Mouse (Mus musculus): ENCODE measurements around the gene Tmsb15b2. TPM values are rescaled to one million over a fixed set of nuclear protein-coding genes. Genes with fewer than 3 reads are reported as not detected.
"Not testable (repeated sequence)": the region's sequence is repeated elsewhere in the genome, so short reads cannot be mapped to it uniquely, and the experiment has no call there.

The Tmsb15b2 gene
- polyA plus RNA-seq, 1 experiment from 2014 or later, result 76.7 TPM

- Histone ChIP-seq H3K4me1 (no peaks in the 10 kb centered on the region), H3K36me3 (no peaks in the 10 kb centered on the region), H3K4me2 (replicated peaks) (peak within 1 kb of the TSS; percentile 62), H3K9me3 (no peaks in the 10 kb centered on the region), H3K4me3 (peak within 1 kb of the TSS; percentile 49), H3K27me3 (no peaks in the 10 kb centered on the region), H3K9ac (peak within 1 kb of the TSS; percentile 56; the same call in 1 of the 2 replicates), H3K27ac (no peak within 1 kb of the TSS)
- 22% methylated on average over 15 of the region's 15 CpGs for WGBS
- ATAC-seq (ENCODE audit: low FRiP score, low read depth), result peak; percentile 100
Observed at GRCm38 (mm10) chrX:136976424-136977084, 1.3 kb upstream of the Tmsb15b2 start, which contains the start of the genes Tmsb15l and Tmsb15b1. Gene Tmsb15l, minus strand, starts transcription at chrX:136976869. Gene Tmsb15b1, minus strand, starts transcription at chrX:136976874.

GRCm38 (mm10) chrX:136959688-136960087 is 15.6 kb downstream of the Tmsb15b2 start:
- H3K4me3 ChIP-seq, result no peak overlapping the region
- H3K4me1 ChIP-seq, result no peaks in the 10 kb centered on the region
- 24% methylated on average over 2 of the region's 2 CpGs for WGBS
- H3K9me3 ChIP-seq, result no peaks in the 10 kb centered on the region
- ATAC-seq (ENCODE audit: low FRiP score, low read depth), result no peak
- no peak overlapping the region for H3K4me2 ChIP-seq (replicated peaks)
- H3K27ac ChIP-seq, result no peak overlapping the region
- no peaks in the 10 kb centered on the region for H3K36me3 ChIP-seq
- no peaks in the 10 kb centered on the region for H3K27me3 ChIP-seq
- no peak overlapping the region for H3K9ac ChIP-seq

DNA sequence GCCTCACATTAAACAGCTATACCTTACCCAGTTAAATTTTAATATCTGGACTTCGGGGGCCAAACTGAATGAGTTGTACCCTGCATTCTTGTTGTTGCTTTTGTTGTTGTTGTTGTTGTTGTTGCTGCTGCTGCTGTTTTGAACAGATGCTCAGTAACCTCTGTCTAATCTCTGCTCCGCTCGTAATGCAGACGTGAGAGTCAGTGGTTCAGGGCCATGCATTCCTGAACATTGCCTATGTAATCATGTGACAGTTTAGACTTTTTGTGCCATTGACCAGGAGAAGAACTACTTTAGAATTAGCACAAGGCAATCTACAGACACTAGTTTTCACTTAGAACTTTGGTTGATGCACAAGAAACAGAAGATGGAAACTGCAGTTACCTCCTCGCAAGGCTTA is 17.0 kb downstream of the Tmsb15b2 start:
- not testable (repeated sequence) for H3K4me1 ChIP-seq; H3K36me3 ChIP-seq; H3K27ac ChIP-seq; H3K9me3 ChIP-seq; H3K9ac ChIP-seq; ATAC-seq (ENCODE audit: low FRiP score, low read depth); H3K27me3 ChIP-seq
- 59% methylated on average over 5 of the region's 5 CpGs for WGBS
- H3K4me2 ChIP-seq (replicated peaks), result peak overlapping the region; percentile 54
- H3K4me3 ChIP-seq, result peak overlapping the region; percentile 42

- peak; percentile 98 for ATAC-seq (ENCODE audit: low FRiP score, low read depth)
- WGBS, result 23% methylated on average over 13 of the region's 13 CpGs
- H3K4me2 ChIP-seq (replicated peaks), result peak overlapping the region; percentile 54
Observed at GRCm38 (mm10) chrX:136957583-136958279, 17.6 kb downstream of the Tmsb15b2 start.

DNA sequence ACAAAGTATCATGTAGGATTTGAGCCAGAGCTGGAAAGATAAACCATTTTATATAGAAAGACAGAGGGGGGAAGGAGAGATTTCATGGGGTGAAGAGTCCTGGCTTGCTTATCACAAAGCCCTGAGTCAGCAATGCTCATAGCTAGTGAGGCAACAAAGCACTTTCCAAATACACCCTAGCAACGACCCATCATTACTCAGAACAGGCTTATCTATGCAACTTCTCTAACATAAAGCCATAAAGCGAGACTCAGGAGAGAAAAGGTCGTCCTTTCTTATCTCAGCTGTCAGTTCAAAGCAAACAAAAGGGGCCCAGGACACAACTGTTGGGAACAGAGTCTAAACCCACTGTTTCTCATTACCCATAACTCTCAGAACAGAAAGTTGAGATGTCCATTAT is 37.3 kb downstream of the Tmsb15b2 start:
- ATAC-seq (ENCODE audit: low FRiP score, low read depth), result no peak
- Histone ChIP-seq H3K27ac (no peak overlapping the region), H3K36me3 (no peaks in the 10 kb centered on the region), H3K4me2 (replicated peaks) (no peak overlapping the region), H3K9me3 (no peaks in the 10 kb centered on the region), H3K4me1 (no peaks in the 10 kb centered on the region), H3K9ac (no peak overlapping the region), H3K4me3 (no peak overlapping the region), H3K27me3 (no peaks in the 10 kb centered on the region)
- 24% methylated on average over 3 of the region's 3 CpGs for WGBS

More at GRCm38 (mm10) chrX:136957583-136958279, 17.6 kb downstream of the Tmsb15b2 start:
- not testable (repeated sequence) for H3K9me3 ChIP-seq, H3K36me3 ChIP-seq, H3K4me1 ChIP-seq, H3K27me3 ChIP-seq, H3K9ac ChIP-seq, H3K27ac ChIP-seq
- H3K4me3 ChIP-seq, result peak overlapping the region; percentile 42

- no peaks in the 10 kb centered on the region for H3K27me3 ChIP-seq
- H3K9ac ChIP-seq, result no peak within 1 kb of the TSS
- ATAC-seq (ENCODE audit: low FRiP score, low read depth), result no peak
- no peak within 1 kb of the TSS for H3K4me3 ChIP-seq
- WGBS, result 91% methylated on average over 14 of the region's 14 CpGs
- H3K36me3 ChIP-seq, result no peaks in the 10 kb centered on the region
- no peak within 1 kb of the TSS for H3K4me2 ChIP-seq (replicated peaks)
- H3K9me3 ChIP-seq, result no peaks in the 10 kb centered on the region
- no peak within 1 kb of the TSS for H3K27ac ChIP-seq
- H3K4me1 ChIP-seq, result no peaks in the 10 kb centered on the region
Observed at GRCm38 (mm10) chrX:136927031-136927430, 48.3 kb downstream of the Tmsb15b2 start, which contains the start of gene H2bfm. Gene H2bfm, plus strand, starts transcription at chrX:136927325.

- Histone ChIP-seq H3K9ac (no peak overlapping the region), H3K27ac (no peak overlapping the region), H3K27me3 (no peaks in the 10 kb centered on the region), H3K36me3 (no peaks in the 10 kb centered on the region), H3K4me2 (replicated peaks) (no peak overlapping the region), H3K4me1 (no peaks in the 10 kb centered on the region), H3K4me3 (no peak overlapping the region), H3K9me3 (no peaks in the 10 kb centered on the region)
- ATAC-seq (ENCODE audit: low FRiP score, low read depth), result no peak
Observed at GRCm38 (mm10) chrX:136925863-136926262, 49.4 kb downstream of the Tmsb15b2 start.

Other genes with a start within 250 kb of the Tmsb15b2 start
- 676 and 684 TPM in 2 replicates for gene Morf4l2, start 231.8 kb downstream of the Tmsb15b2 start, polyA plus RNA-seq (2015; fragmentation: Nextera tagmentation; extraction: Ambion mirVana)
- 0.10 and 0.20 TPM in 2 replicates for gene Glra4, start 195.4 kb downstream of the Tmsb15b2 start, polyA plus RNA-seq (2015; fragmentation: Nextera tagmentation; extraction: Ambion mirVana)
- gene Plp1, start 152.8 kb downstream of the Tmsb15b2 start, polyA plus RNA-seq (2015; fragmentation: Nextera tagmentation; extraction: Ambion mirVana), result 7.3 and 7.6 TPM in 2 replicates
- 0.22 and 0.46 TPM in 2 replicates for gene Rab9b, start 106.7 kb downstream of the Tmsb15b2 start, polyA plus RNA-seq (2015; fragmentation: Nextera tagmentation; extraction: Ambion mirVana)
- not detected in 2 replicates for gene H2bfm, start 48.2 kb downstream of the Tmsb15b2 start, polyA plus RNA-seq (2015; fragmentation: Nextera tagmentation; extraction: Ambion mirVana)
- gene Tmsb15l, start 1.4 kb upstream of the Tmsb15b2 start, polyA plus RNA-seq (2015; fragmentation: Nextera tagmentation; extraction: Ambion mirVana), result 7.3 and 7.8 TPM in 2 replicates
- gene Tmsb15b1, start 1.4 kb upstream of the Tmsb15b2 start, polyA plus RNA-seq (2015; fragmentation: Nextera tagmentation; extraction: Ambion mirVana), result 34.6 and 37.4 TPM in 2 replicates
- 34.6 and 37.0 TPM in 2 replicates for gene Zcchc18, start 17.7 kb upstream of the Tmsb15b2 start, polyA plus RNA-seq (2015; fragmentation: Nextera tagmentation; extraction: Ambion mirVana)
- gene Slc25a53, start 62.8 kb upstream of the Tmsb15b2 start, polyA plus RNA-seq (2015; fragmentation: Nextera tagmentation; extraction: Ambion mirVana), result 12.4 and 14.8 TPM in 2 replicates
- 8.7 and 9.4 TPM in 2 replicates for gene Fam199x, start 74.1 kb upstream of the Tmsb15b2 start, polyA plus RNA-seq (2015; fragmentation: Nextera tagmentation; extraction: Ambion mirVana)
- gene Esx1, start 146.6 kb upstream of the Tmsb15b2 start, polyA plus RNA-seq (2015; fragmentation: Nextera tagmentation; extraction: Ambion mirVana), result not detected in 2 replicates